Mouse (Mus musculus) myocyte (in vitro differentiated cells): ENCODE data around the gene Tbc1d8b.

Experiments
- POLR2AphosphoS2 ChIP-seq: IDR thresholded peaks from one replicate; pipeline ENCODE4 v1.6.1; 2011; ENCODE audit warnings: low read depth, control low read depth; ENCODE audit not compliant: insufficient read length
- TCF12 ChIP-seq: IDR thresholded peaks from one replicate; pipeline ENCODE4 v1.6.1; 2011; ENCODE audit warnings: mild to moderate bottlenecking, control low read depth; ENCODE audit not compliant: poor library complexity, insufficient read depth, severe bottlenecking
- USF1 ChIP-seq: IDR thresholded peaks from one replicate; pipeline ENCODE4 v1.6.1; 2011; ENCODE audit warnings: low read depth, mild to moderate bottlenecking, control low read depth, moderate library complexity

GRCm38 (mm10) chrX:139722350-139722749 lies 37.6 kb downstream of the Tbc1d8b start:
- TF ChIP-seq POLR2AphosphoS2 (no peak), TCF12 (no peak), USF1 (no peak)
